Mouse (Mus musculus) limb, embryonic 10.5 days (tissue): ENCODE results near the gene Obsl1. TPM values are rescaled to one million over a fixed set of nuclear protein-coding genes. Genes with fewer than 3 reads are reported as not detected.

Experiments used
- DNase-seq: peaks from one replicate; pipeline ENCODE4 v3.0.0-alpha.2; 2017; ENCODE audit warnings: low spot score
- H3K27ac ChIP-seq: fragments of 300-500 bp; sonication (generic); 2 replicates; pipeline ENCODE4 v1.5.1; 2016; ENCODE audit warnings: mild to moderate bottlenecking
- H3K27me3 ChIP-seq: fragments of 300-500 bp; sonication (generic); 2 replicates; pipeline ENCODE4 v1.6.1; 2016; ENCODE audit warnings: low read depth, mild to moderate bottlenecking; ENCODE audit not compliant: poor library complexity, severe bottlenecking
- H3K36me3 ChIP-seq: fragments of 300-500 bp; sonication (generic); 2 replicates; pipeline ENCODE4 v1.6.1; 2016; ENCODE audit warnings: mild to moderate bottlenecking, moderate library complexity
- H3K4me1 ChIP-seq: fragments of 300-500 bp; sonication (generic); 2 replicates; pipeline ENCODE4 v1.6.1; 2016
- H3K4me3 ChIP-seq: fragments of 300-500 bp; sonication (generic); 2 replicates; pipeline ENCODE4 v1.5.1; 2016; ENCODE audit warnings: mild to moderate bottlenecking, moderate library complexity
- H3K9me3 ChIP-seq: fragments of 300-500 bp; sonication (generic); replicated peaks from 2 replicates; pipeline ENCODE4 v1.6.1; 2016; ENCODE audit warnings: mild to moderate bottlenecking
- WGBS: fragments of 180-500 bp; shearing (Covaris S2); methylation state at CpG from one replicate; pipeline ENCODE4 v1.1.7; 2016; 5-methylcytosine and 5-hydroxymethylcytosine counted together
- polyA plus RNA-seq: library from polyadenylated mRNA; unstranded; fragments of >200 nt; fragmentation: Nextera tagmentation; extraction: Ambion mirVana; gene quantifications from 2 replicates; pipeline ENCODE4 v1.2.1, GENCODE M21; 2016

Obsl1 gene
- polyA plus RNA-seq, 1 experiment from 2014 or later = 75.5 TPM

- no peak for DNase-seq
- Histone ChIP-seq H3K4me1 (no peaks in the 10 kb centered on the region), H3K27me3 (no peaks in the 10 kb centered on the region), H3K4me3 (no peak overlapping the region), H3K9me3 (no peaks in the 10 kb centered on the region), H3K36me3 (peaks cover 46% of the 10 kb centered on the region), H3K27ac (no peak overlapping the region)
- 78% methylated on average over 2 of the region's 2 CpGs for WGBS
These were observed 31.3 kb upstream of the Obsl1 start for GRCm38 (mm10) chr1:75537587-75537986.

GRCm38 (mm10) chr1:75533325-75534252 is 27.3 kb upstream of the Obsl1 start:
- WGBS = 87% methylated on average over 19 of the region's 19 CpGs
- Histone ChIP-seq H3K4me3 (no peak overlapping the region), H3K27ac (no peak overlapping the region), H3K36me3 (peaks cover 84% of the 10 kb centered on the region), H3K9me3 (no peaks in the 10 kb centered on the region), H3K4me1 (no peaks in the 10 kb centered on the region), H3K27me3 (no peaks in the 10 kb centered on the region)
- no peak for DNase-seq

DNA sequence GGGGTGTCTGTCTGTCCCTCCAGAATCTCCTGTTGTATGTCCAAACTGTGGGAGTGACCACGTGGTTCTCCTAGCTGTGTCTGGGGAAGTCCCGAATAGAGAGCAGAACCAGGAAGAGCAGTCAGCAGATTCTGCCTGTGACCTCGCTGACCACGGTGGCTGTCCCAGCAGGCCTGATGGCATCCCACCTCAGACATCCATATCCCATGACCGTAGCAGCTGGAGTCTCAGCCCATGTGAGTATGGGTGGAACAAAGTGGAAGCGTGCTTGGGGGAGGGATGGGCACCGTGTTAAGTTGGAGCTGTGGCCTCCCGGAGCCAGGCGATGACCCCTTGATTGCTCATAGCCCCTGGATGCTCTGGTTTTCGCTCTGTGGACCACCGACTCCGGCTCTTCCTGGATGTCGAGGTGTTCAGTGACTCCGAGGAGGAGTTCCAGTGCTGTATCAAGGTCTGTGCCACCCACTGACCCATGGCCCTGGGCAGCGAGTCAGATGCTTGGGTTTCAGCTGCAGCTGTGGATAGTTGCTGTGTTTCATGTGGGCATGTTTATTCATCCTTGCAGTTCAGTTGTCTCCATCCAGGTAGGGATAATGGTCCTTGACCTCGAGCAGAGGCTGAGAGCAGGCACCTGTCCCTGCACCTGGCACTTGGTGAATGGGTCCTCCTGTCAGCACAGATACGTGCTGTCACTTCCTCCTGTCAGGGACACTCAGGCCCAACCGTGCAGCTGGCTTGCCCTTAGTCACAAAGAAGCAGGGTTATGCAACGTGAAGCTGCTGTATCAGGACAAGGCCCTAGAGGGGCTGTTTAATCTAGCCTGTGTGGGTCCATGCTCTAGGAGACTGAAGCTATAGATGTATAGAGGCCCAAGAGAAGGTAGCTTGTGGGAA is 26.3 kb upstream of the Obsl1 start:
- 92% methylated on average over 19 of the region's 19 CpGs for WGBS
- Histone ChIP-seq H3K9me3 (no peaks in the 10 kb centered on the region), H3K27ac (no peak overlapping the region), H3K36me3 (peaks cover 94% of the 10 kb centered on the region), H3K4me3 (no peak overlapping the region), H3K27me3 (no peaks in the 10 kb centered on the region), H3K4me1 (no peaks in the 10 kb centered on the region)
- no peak for DNase-seq

- Histone ChIP-seq H3K4me1 (no peaks in the 10 kb centered on the region), H3K4me3 (no peak overlapping the region), H3K36me3 (peaks cover 96% of the 10 kb centered on the region), H3K9me3 (no peaks in the 10 kb centered on the region), H3K27ac (no peak overlapping the region), H3K27me3 (no peaks in the 10 kb centered on the region)
- DNase-seq = no peak
- WGBS = 92% methylated on average over 4 of the region's 4 CpGs
These were observed 24.3 kb upstream of the Obsl1 start for GRCm38 (mm10) chr1:75530546-75530945.

DNA sequence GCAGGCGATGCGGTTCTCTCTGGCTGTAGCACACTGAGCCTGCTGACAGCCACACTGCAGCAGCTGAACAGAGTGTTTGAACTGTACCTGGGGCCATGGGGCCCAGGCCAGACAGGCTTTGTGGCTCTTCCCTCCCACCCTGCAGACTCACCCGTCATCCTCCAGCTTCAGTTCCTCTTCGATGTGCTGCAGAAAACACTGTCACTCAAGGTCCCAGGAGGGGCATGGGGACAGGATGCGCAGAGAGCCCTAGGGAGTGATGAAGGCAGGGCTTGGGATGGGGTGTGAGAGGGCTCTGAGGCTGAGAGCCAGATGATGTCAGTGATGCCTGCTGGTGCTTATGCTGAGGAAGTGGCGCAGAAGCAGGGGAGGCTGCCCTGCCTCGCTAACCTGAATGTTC is 18.4 kb upstream of the Obsl1 start:
- H3K27me3 ChIP-seq = no peaks in the 10 kb centered on the region

DNA sequence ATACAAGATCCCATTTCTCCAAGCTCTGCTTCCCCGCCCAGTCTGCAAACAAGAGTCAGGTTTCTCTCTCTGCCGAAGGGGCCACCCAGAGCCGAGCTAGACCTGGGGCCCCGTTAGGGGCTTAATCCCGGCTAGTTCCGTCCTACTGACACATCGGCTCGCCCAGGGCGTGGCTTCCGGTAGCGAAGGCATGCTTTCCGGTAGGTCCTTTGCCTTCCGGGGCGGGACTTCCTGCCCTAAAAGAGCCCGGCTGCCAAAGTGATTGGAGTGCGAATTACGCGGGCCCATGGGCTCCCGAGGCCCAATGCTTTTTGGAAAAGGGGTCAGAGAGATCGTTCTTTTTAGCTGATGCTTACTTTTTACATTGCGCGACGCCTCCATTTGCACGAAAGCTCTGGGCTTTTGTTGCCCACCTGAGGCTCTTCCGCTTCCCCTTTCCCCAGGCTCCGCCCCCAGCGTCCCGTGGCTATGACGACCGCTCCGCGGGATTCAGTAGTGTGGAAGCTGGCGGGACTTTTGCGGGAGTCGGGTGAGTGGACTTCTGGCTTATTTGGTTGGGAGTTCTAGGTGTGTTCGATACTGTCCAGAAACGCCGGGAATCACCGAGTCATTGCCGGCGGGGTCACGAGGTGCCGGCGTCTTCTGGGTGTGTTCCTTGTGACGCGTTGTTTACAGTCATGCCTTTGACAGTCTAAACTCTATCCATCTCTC is 15.2 kb upstream of the Obsl1 start, which contains the start of gene Stk11ip:
Stk11ip (plus strand) TSS at position 209 of the 711 bp plus-strand sequence.
- Histone ChIP-seq H3K27me3 (no peaks in the 10 kb centered on the region), H3K4me3 (peak within 1 kb of the TSS; percentile 76), H3K9me3 (no peaks in the 10 kb centered on the region), H3K4me1 (peaks cover 15% of the 10 kb centered on the region), H3K27ac (peak within 1 kb of the TSS; percentile 87), H3K36me3 (peaks cover 13% of the 10 kb centered on the region)
- DNase-seq = peak; percentile 98
- WGBS = under 1% methylated on average over 46 of the region's 46 CpGs

More for the DNA sequence above, 18.4 kb upstream of the Obsl1 start:
- Histone ChIP-seq H3K9me3 (no peaks in the 10 kb centered on the region), H3K27ac (no peak overlapping the region), H3K36me3 (peaks cover 45% of the 10 kb centered on the region), H3K4me3 (no peak overlapping the region), H3K4me1 (peaks cover 12% of the 10 kb centered on the region)
- DNase-seq = no peak
- 92% methylated on average over 7 of the region's 7 CpGs for WGBS

DNA sequence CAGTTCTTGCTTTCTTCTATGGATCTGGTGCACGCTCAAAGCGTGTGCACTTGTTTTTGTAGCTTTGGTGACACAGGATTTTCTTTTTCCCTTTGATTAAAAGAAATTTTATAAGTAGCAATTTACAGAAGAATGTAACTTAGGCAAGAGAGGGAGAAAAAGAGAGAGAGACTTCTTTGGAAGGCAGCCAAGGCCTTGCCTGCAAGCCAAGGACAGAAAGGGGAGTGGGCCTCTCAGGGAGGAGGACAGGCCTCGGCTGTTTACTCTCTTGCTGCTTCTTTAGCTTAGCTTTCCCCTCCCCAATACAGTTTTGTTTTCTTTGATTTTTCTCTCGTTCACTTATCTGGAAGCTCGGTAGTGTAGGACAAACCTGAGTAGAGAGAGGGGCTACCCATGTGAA is 13.3 kb upstream of the Obsl1 start:
- Histone ChIP-seq H3K27ac (no peak overlapping the region), H3K9me3 (no peaks in the 10 kb centered on the region), H3K27me3 (no peaks in the 10 kb centered on the region), H3K4me3 (no peak overlapping the region), H3K36me3 (no peaks in the 10 kb centered on the region), H3K4me1 (peaks cover 15% of the 10 kb centered on the region)
- WGBS = 90% methylated on average over 5 of the region's 5 CpGs
- DNase-seq = no peak

DNA sequence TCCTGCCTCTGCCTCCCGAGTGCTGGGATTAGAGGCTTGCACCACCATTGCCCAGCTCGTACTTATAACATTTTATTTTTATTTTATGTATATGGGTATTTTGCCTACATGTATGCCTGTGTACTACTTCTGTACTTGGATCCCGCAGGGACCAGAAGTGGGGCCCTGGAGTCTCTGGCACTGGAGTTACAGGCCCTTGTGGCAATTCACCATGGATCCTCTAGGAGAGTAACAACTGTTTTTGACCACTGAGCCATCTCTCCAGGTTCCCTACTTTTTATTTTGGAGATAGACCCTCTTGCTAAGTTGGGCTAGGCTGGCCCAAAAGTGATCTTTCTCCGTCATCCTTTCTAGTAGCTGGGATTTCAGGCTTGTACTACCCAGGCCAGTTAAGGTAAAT is 12.2 kb upstream of the Obsl1 start:
- Histone ChIP-seq H3K27ac (no peak overlapping the region), H3K4me3 (no peak overlapping the region), H3K27me3 (no peaks in the 10 kb centered on the region), H3K4me1 (peaks cover 15% of the 10 kb centered on the region), H3K36me3 (no peaks in the 10 kb centered on the region), H3K9me3 (no peaks in the 10 kb centered on the region)
- WGBS = 96% methylated on average over 4 of the region's 4 CpGs
- DNase-seq = no peak

GRCm38 (mm10) chr1:75517984-75518383 is 11.7 kb upstream of the Obsl1 start:
- H3K27me3 ChIP-seq = no peaks in the 10 kb centered on the region
- no peak overlapping the region for H3K27ac ChIP-seq
- 57% methylated on average over 3 of the region's 4 CpGs for whole genome bisulfite sequencing
- no peak overlapping the region for H3K4me3 ChIP-seq
- H3K9me3 ChIP-seq = no peaks in the 10 kb centered on the region
- DNase-seq = no peak
- peaks cover 15% of the 10 kb centered on the region for H3K4me1 ChIP-seq
- no peaks in the 10 kb centered on the region for H3K36me3 ChIP-seq

DNA sequence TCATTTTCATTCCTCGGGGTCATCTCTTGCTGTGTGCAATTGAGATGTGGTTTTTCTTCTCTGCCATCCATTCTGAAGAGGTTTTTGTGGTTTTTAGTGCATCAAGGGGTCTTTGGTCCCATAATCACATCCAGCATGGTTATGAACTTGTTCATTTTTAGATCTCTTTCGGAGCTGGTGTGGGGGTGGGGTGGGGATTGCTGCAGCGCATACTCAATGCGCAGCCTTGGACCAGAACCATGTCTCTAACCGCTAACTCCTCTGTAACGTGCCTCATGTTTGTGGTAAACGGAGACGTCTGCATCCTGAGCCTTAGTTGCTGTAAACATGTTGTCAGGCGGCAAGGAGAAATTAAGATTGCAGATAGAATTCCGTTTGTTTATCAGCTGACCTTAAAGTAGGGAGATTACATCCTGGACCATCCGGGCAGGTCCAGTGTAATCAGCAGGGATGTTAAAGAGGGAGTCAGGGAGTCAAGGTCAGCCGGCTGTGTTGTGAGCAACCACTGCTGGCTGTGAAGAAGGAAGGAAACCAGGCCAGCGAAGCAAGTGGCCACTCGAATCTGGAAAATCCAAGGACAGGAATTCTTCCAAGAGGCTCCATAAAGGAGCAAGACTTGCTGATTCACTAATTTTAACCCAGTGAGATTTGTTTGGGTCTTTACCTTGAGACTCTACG is 10.6 kb upstream of the Obsl1 start:
- WGBS = 79% methylated on average over 15 of the region's 15 CpGs
- no peak for DNase-seq
- Histone ChIP-seq H3K4me3 (no peak overlapping the region), H3K9me3 (no peaks in the 10 kb centered on the region), H3K27ac (no peak overlapping the region), H3K36me3 (no peaks in the 10 kb centered on the region), H3K4me1 (peaks cover 14% of the 10 kb centered on the region), H3K27me3 (no peaks in the 10 kb centered on the region)

GRCm38 (mm10) chr1:75512550-75512949 is 6.3 kb upstream of the Obsl1 start:
- H3K4me1 ChIP-seq = peaks cover 39% of the 10 kb centered on the region
- H3K36me3 ChIP-seq = no peaks in the 10 kb centered on the region
- 91% methylated on average over 3 of the region's 3 CpGs for WGBS
- H3K9me3 ChIP-seq = no peaks in the 10 kb centered on the region
- no peak overlapping the region for H3K27ac ChIP-seq
- no peak for DNase-seq
- no peak overlapping the region for H3K4me3 ChIP-seq
- H3K27me3 ChIP-seq = peaks cover 17% of the 10 kb centered on the region
